Mouse (Mus musculus) thymus, adult 2 months (tissue): Measurements from ENCODE around the gene Mbnl1. TPM values are rescaled to one million over a fixed set of nuclear protein-coding genes. Genes with fewer than 3 reads are reported as not detected.

Experiments
- DNase-seq: peaks from one replicate; pipeline ENCODE4 v3.0.0; 2021
- H3K27ac ChIP-seq: fragments of 200-500 bp; 2 replicates; pipeline ENCODE4 v1.5.1; 2012; ENCODE audit warnings: low read length, control low read depth; ENCODE audit not compliant: control insufficient read depth, insufficient read depth
- H3K27me3 ChIP-seq: fragments of 200-500 bp; 2 replicates; pipeline ENCODE4 v1.6.1; 2012; ENCODE audit warnings: mild to moderate bottlenecking, low read length, moderate library complexity, mixed read lengths; ENCODE audit not compliant: control insufficient read depth, insufficient read depth
- H3K36me3 ChIP-seq: fragments of 200-500 bp; 2 replicates; pipeline ENCODE4 v1.6.1; 2012; ENCODE audit warnings: mild to moderate bottlenecking, low read length, moderate library complexity; ENCODE audit not compliant: control insufficient read depth, insufficient read depth
- H3K4me1 ChIP-seq: fragments of 200-500 bp; replicated peaks from 2 replicates; pipeline ENCODE4 v1.6.1; 2012; ENCODE audit warnings: low read length; ENCODE audit not compliant: control insufficient read depth, insufficient read depth
- H3K4me3 ChIP-seq: fragments of 200-500 bp; 2 replicates; pipeline ENCODE4 v1.5.1; 2012; ENCODE audit warnings: mild to moderate bottlenecking, low read length, control low read depth, moderate library complexity; ENCODE audit not compliant: control insufficient read depth, insufficient read depth
- CTCF ChIP-seq: fragments of 200-500 bp; IDR thresholded peaks from 2 replicates; pipeline ENCODE4 v1.5.1; 2012; ENCODE audit warnings: mild to moderate bottlenecking, control low read depth, low read length, moderate library complexity, borderline replicate concordance; ENCODE audit not compliant: control insufficient read depth, poor library complexity, insufficient read depth; ENCODE audit errors: extremely low read depth
- POLR2A ChIP-seq: fragments of 200-500 bp; IDR thresholded peaks from 2 replicates; pipeline ENCODE4 v1.6.1; 2012; ENCODE audit warnings: mild to moderate bottlenecking, low read length, control low read depth, moderate library complexity; ENCODE audit not compliant: control insufficient read depth, poor library complexity, insufficient read depth; ENCODE audit errors: extremely low read depth
- WGBS: fragments of 180-500 bp; shearing (Covaris S2); methylation state at CpG from one replicate; pipeline ENCODE4 v1.1.7; 2018; 5-methylcytosine and 5-hydroxymethylcytosine counted together
- polyA plus RNA-seq: library from polyadenylated mRNA; depleted of rRNA; stranded (reverse); fragments of >200 nt; gene quantifications from 2 replicates; pipeline ENCODE4 v1.2.3, GENCODE M21; 2012

Gene Mbnl1
- polyA plus RNA-seq, 1 experiment: 291 TPM

DNA sequence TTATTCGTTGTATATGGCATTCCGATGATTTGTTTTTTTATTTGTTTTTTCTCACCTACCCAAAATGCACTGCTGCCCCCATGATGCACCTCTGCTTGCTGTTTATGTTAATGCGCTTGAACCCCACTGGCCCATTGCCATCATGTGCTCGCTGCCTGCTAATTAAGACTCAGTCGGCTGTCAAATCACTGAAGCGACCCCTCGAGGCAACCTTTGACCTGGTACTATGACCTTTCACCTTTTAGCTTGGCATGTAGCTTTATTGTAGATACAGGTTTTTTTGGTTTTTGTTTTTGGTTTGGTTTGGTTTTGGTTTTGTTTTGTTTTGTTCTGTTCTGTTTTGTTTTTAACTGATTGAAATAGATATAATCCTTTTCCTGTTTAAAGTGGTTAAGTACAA, 141.9 kb downstream of the Mbnl1 start:
- no peak for TF ChIP-seq CTCF
- TF ChIP-seq POLR2A: no peak
- Histone ChIP-seq H3K36me3 (peaks cover 33% of the 10 kb centered on the region), H3K4me1 (peaks cover 15% of the 10 kb centered on the region), H3K4me3 (no peak overlapping the region), H3K27ac (no peak overlapping the region), H3K27me3 (no peaks in the 10 kb centered on the region)
- WGBS: 94% methylated on average over 7 of the region's 7 CpGs
- DNase-seq: no peak

DNA sequence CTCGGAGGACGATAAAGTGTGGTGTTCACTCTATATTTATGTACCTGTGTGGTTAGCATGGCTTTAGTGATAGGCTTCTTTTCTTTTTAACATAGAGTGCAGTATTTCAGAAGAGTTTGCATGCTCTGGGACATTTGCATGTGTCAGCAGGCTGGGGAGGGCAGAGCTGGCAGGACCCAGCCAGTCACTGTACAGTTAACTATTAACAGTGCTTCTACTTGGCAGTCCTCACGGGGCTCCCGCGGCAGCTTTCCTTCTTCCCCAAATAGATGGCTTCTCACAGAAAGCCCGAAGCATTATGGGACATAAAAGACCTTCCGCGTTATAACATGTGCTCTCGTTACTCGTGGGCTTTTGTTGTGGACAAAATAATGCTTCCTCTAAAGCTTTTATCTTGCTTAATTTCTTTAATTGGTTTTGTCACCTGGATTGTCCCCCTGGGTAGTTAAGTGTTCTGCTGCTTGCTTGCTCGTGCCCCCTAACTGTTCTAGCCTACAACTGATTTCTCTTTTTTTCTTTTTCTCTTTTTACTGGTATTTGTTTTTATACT, 142.5 kb downstream of the Mbnl1 start:
- Histone ChIP-seq H3K27me3 (no peaks in the 10 kb centered on the region), H3K36me3 (peaks cover 39% of the 10 kb centered on the region), H3K4me3 (no peak overlapping the region), H3K4me1 (peaks cover 15% of the 10 kb centered on the region), H3K27ac (peak overlapping the region; percentile 36)
- DNase-seq: no peak
- TF ChIP-seq POLR2A (no peak), CTCF (no peak)
- 37% methylated on average over 11 of the region's 11 CpGs for WGBS

DNA sequence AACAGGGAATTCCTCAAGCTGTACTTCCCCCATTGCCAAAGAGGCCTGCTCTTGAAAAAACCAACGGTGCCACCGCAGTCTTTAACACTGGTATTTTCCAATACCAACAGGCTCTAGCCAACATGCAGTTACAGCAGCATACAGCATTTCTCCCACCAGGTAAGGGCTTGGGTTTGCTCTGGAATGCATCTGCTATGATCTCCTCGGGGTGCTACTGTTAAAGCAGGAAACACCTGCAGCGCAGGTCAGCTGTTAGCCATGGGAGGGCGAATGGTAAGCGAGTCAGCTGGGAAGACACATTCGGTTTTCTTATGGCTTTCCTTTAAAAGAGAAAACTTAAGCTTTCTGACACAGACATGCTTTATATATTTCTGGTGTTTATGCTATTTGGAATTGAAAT, 143.0 kb downstream of the Mbnl1 start:
- H3K27ac ChIP-seq: peak overlapping the region; percentile 47
- 12% methylated on average over 7 of the region's 7 CpGs for WGBS
- no peaks in the 10 kb centered on the region for H3K27me3 ChIP-seq
- H3K4me3 ChIP-seq: no peak overlapping the region
- no peak for TF ChIP-seq CTCF
- no peak for TF ChIP-seq POLR2A
- DNase-seq: peak; percentile 36
- H3K4me1 ChIP-seq: peaks cover 15% of the 10 kb centered on the region
- H3K36me3 ChIP-seq: peaks cover 42% of the 10 kb centered on the region

DNA sequence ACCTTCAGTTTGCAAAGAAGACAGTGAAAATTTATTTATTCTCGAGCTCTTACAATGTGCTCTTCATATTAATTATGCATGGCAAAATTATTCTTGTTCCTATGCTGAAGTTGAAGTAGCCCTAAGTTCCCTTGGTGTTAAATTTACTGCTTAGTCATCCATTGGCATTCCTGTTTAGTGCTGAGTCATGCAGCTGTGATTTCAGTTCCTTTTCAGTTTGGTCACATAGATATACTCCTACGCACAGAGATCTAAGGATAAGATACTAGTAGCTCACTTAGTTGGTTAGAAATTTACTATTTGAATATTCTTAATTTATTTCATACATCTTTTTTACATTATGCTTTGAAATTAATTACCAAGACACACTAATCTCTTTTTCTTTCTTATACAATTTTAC, 143.5 kb downstream of the Mbnl1 start:
- no peak for TF ChIP-seq CTCF
- TF ChIP-seq POLR2A: no peak
- 84% methylated on average over 2 of the region's 2 CpGs for WGBS
- Histone ChIP-seq H3K4me3 (no peak overlapping the region), H3K27me3 (no peaks in the 10 kb centered on the region), H3K4me1 (peaks cover 15% of the 10 kb centered on the region), H3K36me3 (peaks cover 46% of the 10 kb centered on the region), H3K27ac (no peak overlapping the region)
- DNase-seq: no peak

DNA sequence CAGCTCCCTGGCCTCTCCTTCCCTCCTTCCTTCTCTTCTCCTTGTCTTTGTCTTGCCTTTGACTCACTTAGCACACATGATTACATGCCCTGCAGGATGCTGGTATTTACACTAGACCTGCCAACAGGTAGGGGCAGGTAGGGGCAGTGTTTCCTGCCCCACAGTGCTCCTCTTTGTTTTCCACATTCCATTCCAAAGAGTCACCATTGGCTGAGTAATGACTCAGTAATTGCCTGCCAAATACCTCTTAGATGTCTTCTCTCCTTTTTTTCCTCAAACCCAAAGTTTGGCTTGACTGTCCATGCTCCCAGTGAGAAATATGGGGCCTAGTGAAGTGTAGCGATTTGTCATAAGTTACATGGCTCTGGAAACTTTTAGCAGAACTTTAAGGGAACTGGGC, 145.0 kb downstream of the Mbnl1 start:
- Histone ChIP-seq H3K36me3 (peaks cover 56% of the 10 kb centered on the region), H3K27ac (no peak overlapping the region), H3K4me3 (no peak overlapping the region), H3K27me3 (no peaks in the 10 kb centered on the region), H3K4me1 (peaks cover 15% of the 10 kb centered on the region)
- DNase-seq: no peak
- TF ChIP-seq CTCF (no peak), POLR2A (no peak)
- WGBS: 100% methylated on average over 1 of the region's 1 CpGs

DNA sequence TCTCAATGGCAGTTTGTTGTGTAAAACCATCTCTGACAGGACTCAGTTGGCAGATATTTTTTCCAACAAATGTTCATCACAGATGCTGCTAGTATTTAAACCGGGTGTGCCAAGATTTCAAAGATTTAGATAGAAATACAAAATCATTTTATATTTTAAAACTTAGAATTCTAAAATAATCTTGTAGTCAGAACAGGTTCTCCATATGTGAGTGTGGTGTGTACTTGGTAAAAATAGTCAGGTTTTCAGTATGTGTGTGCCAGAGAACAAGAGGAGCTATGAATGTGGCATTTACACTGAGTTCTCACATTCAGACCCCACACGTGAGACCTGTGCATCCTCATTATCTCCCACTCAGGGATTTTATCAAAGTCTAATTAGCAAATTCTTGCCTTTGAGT, 147.6 kb downstream of the Mbnl1 start:
- Histone ChIP-seq H3K4me1 (peaks cover 6% of the 10 kb centered on the region; the same call in 1 of the 2 replicates), H3K4me3 (no peak overlapping the region), H3K27ac (no peak overlapping the region), H3K36me3 (peaks cover 59% of the 10 kb centered on the region), H3K27me3 (no peaks in the 10 kb centered on the region)
- DNase-seq: no peak
- TF ChIP-seq POLR2A: no peak
- TF ChIP-seq CTCF: no peak
- 94% methylated on average over 2 of the region's 2 CpGs for WGBS

DNA sequence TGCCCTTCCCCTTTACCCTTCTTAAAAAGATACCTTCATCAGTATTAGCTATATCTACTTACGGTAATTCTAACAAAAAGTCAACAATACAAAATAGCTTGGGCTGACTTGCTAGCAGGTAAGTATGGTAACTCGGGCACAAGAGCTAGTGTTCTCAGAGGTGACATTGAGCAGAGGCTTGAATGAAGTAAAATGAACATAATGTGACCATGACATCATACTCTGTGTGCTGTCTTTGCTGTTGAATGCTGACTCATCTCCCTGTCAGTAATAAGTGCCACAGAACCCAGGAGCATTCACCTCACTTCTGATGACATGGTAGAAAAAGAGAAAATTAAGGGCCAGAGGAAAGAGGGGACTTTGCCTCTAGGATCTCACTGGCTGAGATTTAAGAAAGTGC, 158.6 kb downstream of the Mbnl1 start:
- WGBS: 96% methylated on average over 2 of the region's 2 CpGs
- H3K36me3 ChIP-seq: peaks cover 31% of the 10 kb centered on the region
- no peak for TF ChIP-seq POLR2A
- no peak for TF ChIP-seq CTCF

More for the DNA sequence above, 158.6 kb downstream of the Mbnl1 start:
- no peaks in the 10 kb centered on the region for H3K4me1 ChIP-seq
- no peak for DNase-seq
- no peaks in the 10 kb centered on the region for H3K27me3 ChIP-seq
- H3K4me3 ChIP-seq: no peak overlapping the region
- H3K27ac ChIP-seq: no peak overlapping the region
